Mouse (Mus musculus): ENCODE measurements at regions not wholly inside any gene's neighbourhood (a gene's known extent, or its start where the extent isn't known, plus 50 kb on each side); places are given as distances from the start of the nearest gene placed in this dataset.
"Not testable (repeated sequence)": the region's sequence is repeated elsewhere in the genome, so short reads cannot be mapped to it uniquely, and the experiment has no call there.

DNA sequence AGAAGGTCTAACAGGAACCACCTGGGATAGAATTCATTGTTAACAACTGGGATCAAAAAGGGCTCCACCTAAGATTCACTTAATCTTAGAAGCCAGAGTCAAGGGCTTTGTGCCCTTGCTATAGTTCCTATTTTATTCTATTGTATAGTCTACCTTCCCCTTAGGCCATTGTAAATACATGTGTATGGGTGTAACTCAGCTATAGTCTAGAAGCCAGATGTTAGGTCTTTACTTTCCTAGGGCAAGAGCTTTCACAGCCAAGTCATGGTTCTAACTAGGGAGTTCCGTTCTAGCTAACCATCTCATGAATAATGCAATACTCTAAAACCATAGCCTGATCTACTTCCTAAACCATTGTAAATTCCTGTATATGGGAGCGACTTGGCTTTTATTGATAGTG, 705.4 kb downstream of the Brinp3 start:
- not testable (repeated sequence) for H3K79me2 ChIP-seq (ENCODE audit: control insufficient read depth, insufficient read depth, low read length, poor library complexity); H3K4me3 ChIP-seq (ENCODE audit: control insufficient read depth in 1 of 2, insufficient read depth in 1 of 2, low read depth in 2 of 2, low read length in 2 of 2); DNase-seq (ENCODE audit: low read depth, low spot score); H3K9me3 ChIP-seq (replicated peaks; ENCODE audit: insufficient read depth, low read length); H3K27ac ChIP-seq (ENCODE audit: control insufficient read depth, low read depth, low read length); H3K36me3 ChIP-seq (ENCODE audit: control insufficient read depth in 1 of 2, insufficient read depth in 2 of 2, low read length in 2 of 2); H3K9ac ChIP-seq (ENCODE audit: control insufficient read depth, low read depth, low read length, poor library complexity, severe bottlenecking); H3K4me1 ChIP-seq (ENCODE audit: control insufficient read depth in 1 of 2, insufficient read depth in 2 of 2, low read length in 2 of 2); H3K27me3 ChIP-seq (ENCODE audit: control insufficient read depth in 1 of 2, insufficient read depth in 2 of 2, low read length in 2 of 2)

DNA sequence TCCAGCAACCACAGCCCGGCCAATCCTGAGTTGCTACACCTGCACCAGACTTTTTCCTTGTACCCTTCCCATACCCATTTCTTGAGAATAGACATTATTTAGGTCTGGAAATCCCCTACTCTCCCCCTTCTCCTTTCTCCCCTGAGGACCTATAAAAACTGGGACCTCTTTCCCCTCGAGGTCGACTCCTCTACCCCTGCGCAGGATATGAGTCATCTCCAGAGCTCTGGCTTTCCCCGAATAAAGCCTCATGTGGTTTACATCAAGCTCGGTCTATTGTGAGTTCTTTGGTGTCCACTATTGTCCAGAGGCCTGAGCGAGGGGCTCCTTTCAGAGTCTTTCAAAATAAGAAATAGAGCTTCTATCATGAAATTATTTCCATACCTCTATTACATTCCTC, 720.3 kb downstream of the Brinp3 start:
- H3K9ac ChIP-seq (ENCODE audit: control insufficient read depth, low read depth, low read length, poor library complexity, severe bottlenecking); H3K9me3 ChIP-seq (replicated peaks; ENCODE audit: insufficient read depth, low read length); H3K4me1 ChIP-seq (ENCODE audit: control insufficient read depth in 1 of 2, insufficient read depth in 2 of 2, low read length in 2 of 2); H3K27me3 ChIP-seq (ENCODE audit: control insufficient read depth in 1 of 2, insufficient read depth in 2 of 2, low read length in 2 of 2); DNase-seq (ENCODE audit: low read depth, low spot score); H3K36me3 ChIP-seq (ENCODE audit: control insufficient read depth in 1 of 2, insufficient read depth in 2 of 2, low read length in 2 of 2); H3K27ac ChIP-seq (ENCODE audit: control insufficient read depth, low read depth, low read length); H3K79me2 ChIP-seq (ENCODE audit: control insufficient read depth, insufficient read depth, low read length, poor library complexity); H3K4me3 ChIP-seq (ENCODE audit: control insufficient read depth in 1 of 2, insufficient read depth in 1 of 2, low read depth in 2 of 2, low read length in 2 of 2): not testable (repeated sequence)

DNA sequence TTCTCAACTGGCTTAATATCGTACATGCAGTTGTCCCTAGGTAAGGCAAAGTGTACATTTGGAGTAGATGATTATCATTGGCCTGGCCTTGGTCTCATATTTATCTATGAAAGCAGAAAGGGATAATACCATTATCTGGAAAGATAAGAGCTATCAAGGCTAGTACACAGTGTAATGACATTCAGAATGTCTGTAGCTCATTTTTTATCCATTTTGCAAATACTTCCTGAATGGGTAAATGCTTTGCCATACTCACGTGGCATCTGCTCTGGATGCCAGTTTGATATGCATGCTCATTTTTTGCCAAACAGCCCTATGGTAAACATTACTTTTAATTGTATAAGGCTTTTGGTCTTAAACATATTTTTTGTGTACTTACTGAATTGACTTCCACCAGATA, 723.4 kb downstream of the Brinp3 start:
- H3K9ac ChIP-seq (ENCODE audit: control insufficient read depth, low read depth, low read length, poor library complexity, severe bottlenecking), result no peak overlapping the region
- no peaks in the 10 kb centered on the region for H3K79me2 ChIP-seq (ENCODE audit: control insufficient read depth, insufficient read depth, low read length, poor library complexity)
- no peak overlapping the region for H3K4me3 ChIP-seq (ENCODE audit: control insufficient read depth in 1 of 2, insufficient read depth in 1 of 2, low read depth in 2 of 2, low read length in 2 of 2)

DNA sequence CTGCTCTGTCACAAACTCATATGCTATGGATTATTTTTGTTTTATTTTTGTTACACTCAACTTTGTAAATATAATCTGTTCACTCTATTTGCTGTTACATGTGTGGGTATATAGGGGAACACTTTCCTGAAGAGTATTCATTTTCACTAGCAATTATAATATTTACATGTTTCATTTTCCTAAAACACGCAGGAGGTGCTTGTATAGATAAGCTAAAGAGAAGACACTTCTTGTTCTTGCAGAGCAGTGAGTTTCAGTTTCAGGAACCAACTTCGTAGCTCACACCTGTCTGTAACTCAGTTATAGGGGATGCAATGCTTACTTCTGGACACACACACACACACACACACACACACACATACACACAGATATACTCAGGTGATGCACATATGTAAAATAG, 724.9 kb downstream of the Brinp3 start:
- TF ChIP-seq SMC3 (IDR thresholded peaks at IDR 0.05; ENCODE audit: low read depth, low read length), result no peak
- no peak for TF ChIP-seq KAT2A (conservative IDR thresholded peaks at IDR 0.05; ENCODE audit: low read depth, low read length)
- no peak for TF ChIP-seq POLR2A (IDR thresholded peaks at IDR 0.05; ENCODE audit: control insufficient read depth in 1 of 2, insufficient read depth in 1 of 2, low read depth in 1 of 2, low read length in 2 of 2, poor library complexity in 1 of 2)
- TF ChIP-seq TAL1 (IDR thresholded peaks at IDR 0.05; ENCODE audit: low read length), result no peak
- TF ChIP-seq USF2 (IDR thresholded peaks at IDR 0.05; ENCODE audit: borderline replicate concordance in 1 of 2, insufficient read depth in 1 of 2, low read depth in 1 of 2, low read length in 2 of 2), result no peak
- no peak for TF ChIP-seq HCFC1 (IDR thresholded peaks at IDR 0.05; ENCODE audit: low read depth, low read length)
- no peak for TF ChIP-seq TBP (IDR thresholded peaks at IDR 0.05; ENCODE audit: low read depth, low read length)
- TF ChIP-seq CHD1 (IDR thresholded peaks at IDR 0.05; ENCODE audit: low read depth, low read length), result no peak
- Histone ChIP-seq H3K36me3 (ENCODE audit: control insufficient read depth in 1 of 2, insufficient read depth in 2 of 2, low read length in 2 of 2) (peaks cover 0 to 3% of the 10 kb centered on the region in 2 experiments; a peak in 2 of 4 replicates), H3K27ac (ENCODE audit: control insufficient read depth, low read depth, low read length) (no peak overlapping the region), H3K9ac (ENCODE audit: control insufficient read depth, low read depth, low read length, poor library complexity, severe bottlenecking) (no peak overlapping the region), H3K79me2 (ENCODE audit: control insufficient read depth, insufficient read depth, low read length, poor library complexity) (no peaks in the 10 kb centered on the region), H3K27me3 (ENCODE audit: control insufficient read depth in 1 of 2, insufficient read depth in 2 of 2, low read length in 2 of 2) (no peaks in the 10 kb centered on the region), H3K4me1 (ENCODE audit: control insufficient read depth in 1 of 2, insufficient read depth in 2 of 2, low read length in 2 of 2) (peaks cover 0 to 8% of the 10 kb centered on the region in 2 experiments; a peak in 2 of 4 replicates), H3K4me3 (ENCODE audit: control insufficient read depth in 1 of 2, insufficient read depth in 1 of 2, low read depth in 2 of 2, low read length in 2 of 2) (0 out of 4 replicates have a peak overlapping the region, but pooled peaks of 1 of the 2 experiments have one; percentile 19), H3K9me3 (replicated peaks; ENCODE audit: insufficient read depth, low read length) (no peaks in the 10 kb centered on the region)
- no peak for DNase-seq (ENCODE audit: low read depth, low spot score)

More for the DNA sequence above, 723.4 kb downstream of the Brinp3 start:
- Histone ChIP-seq H3K27ac (ENCODE audit: control insufficient read depth, low read depth, low read length) (no peak overlapping the region), H3K27me3 (ENCODE audit: control insufficient read depth in 1 of 2, insufficient read depth in 2 of 2, low read length in 2 of 2) (no peaks in the 10 kb centered on the region), H3K36me3 (ENCODE audit: control insufficient read depth in 1 of 2, insufficient read depth in 2 of 2, low read length in 2 of 2) (peaks cover 0 to 3% of the 10 kb centered on the region in 2 experiments; a peak in 2 of 4 replicates), H3K9me3 (replicated peaks; ENCODE audit: insufficient read depth, low read length) (no peaks in the 10 kb centered on the region), H3K4me1 (ENCODE audit: control insufficient read depth in 1 of 2, insufficient read depth in 2 of 2, low read length in 2 of 2) (peaks cover 0 to 8% of the 10 kb centered on the region in 2 experiments; a peak in 2 of 4 replicates)
- TF ChIP-seq USF1 (IDR thresholded peaks at IDR 0.05; ENCODE audit: low read depth, low read length), result peak; percentile 60; the same call in 1 of the 2 replicates
- TF ChIP-seq CHD2 (IDR thresholded peaks at IDR 0.05; ENCODE audit: low read length), result no peak
- peak; percentile 83 for TF ChIP-seq GATA1 (IDR thresholded peaks at IDR 0.05; ENCODE audit: low read depth, low read length)
- TF ChIP-seq POLR2A (IDR thresholded peaks at IDR 0.05; ENCODE audit: control insufficient read depth in 1 of 2, insufficient read depth in 1 of 2, low read depth in 1 of 2, low read length in 2 of 2, poor library complexity in 1 of 2), result no peak
- no peak for TF ChIP-seq ZMIZ1 (IDR thresholded peaks at IDR 0.05; ENCODE audit: low read depth, low read length)
- 0 out of 2 replicates have a peak, but pooled peaks have one; percentile 14 for TF ChIP-seq ELF1 (IDR thresholded peaks at IDR 0.05; ENCODE audit: low read depth, low read length)
- peak; percentile 49; the same call in 1 of the 2 replicates for TF ChIP-seq MXI1 (IDR thresholded peaks at IDR 0.05; ENCODE audit: low read depth, low read length)
- TF ChIP-seq TBP (IDR thresholded peaks at IDR 0.05; ENCODE audit: low read depth, low read length), result no peak
- TF ChIP-seq GABPA (IDR thresholded peaks at IDR 0.05; ENCODE audit: low read depth, low read length), result no peak
- peak; percentile 35; the same call in 1 of the 2 replicates for TF ChIP-seq ETS1 (IDR thresholded peaks at IDR 0.05; ENCODE audit: low read depth, low read length)
- no peak for TF ChIP-seq MEF2A (IDR thresholded peaks at IDR 0.05; ENCODE audit: extremely low read depth, insufficient replicate concordance, low read depth, low read length, poor library complexity, severe bottlenecking)
- TF ChIP-seq MYC (IDR thresholded peaks at IDR 0.05; ENCODE audit: low read depth, low read length), result no peak
- TF ChIP-seq TAL1 (IDR thresholded peaks at IDR 0.05; ENCODE audit: low read length), result no peak
- no peak for TF ChIP-seq POLR2AphosphoS2 (IDR thresholded peaks at IDR 0.05; ENCODE audit: low read length)
- TF ChIP-seq NRF1 (IDR thresholded peaks at IDR 0.05; ENCODE audit: insufficient read depth, low read depth, low read length, poor library complexity, severe bottlenecking), result no peak
- no peak; the same call in 1 of the 2 replicates for TF ChIP-seq KAT2A (conservative IDR thresholded peaks at IDR 0.05; ENCODE audit: low read depth, low read length)
- no peak for TF ChIP-seq ZC3H11A (IDR thresholded peaks at IDR 0.05; ENCODE audit: low read depth, low read length)
- TF ChIP-seq EP300 (IDR thresholded peaks at IDR 0.05; ENCODE audit: low read depth in 1 of 2, low read length in 2 of 2), result peak; percentile 63 to 75
- TF ChIP-seq BHLHE40 (IDR thresholded peaks at IDR 0.05; ENCODE audit: borderline replicate concordance, low read depth, low read length), result peak; percentile 70
- peak; percentile 89 for TF ChIP-seq TCF12 (IDR thresholded peaks at IDR 0.05; ENCODE audit: low read depth, low read length)
- no peak for TF ChIP-seq JUND (IDR thresholded peaks at IDR 0.05; ENCODE audit: low read depth, low read length)
- peak; percentile 16 for DNase-seq (ENCODE audit: low read depth, low spot score)

Measured in MEL (cell line).